Mouse (Mus musculus): ENCODE measurements around the gene Dlgap1. TPM values are rescaled to one million over a fixed set of nuclear protein-coding genes. Genes with fewer than 3 reads are reported as not detected.
A peak's percentile ranks its signal among the peaks of the same experiment; 100 is the strongest.
"Not testable (repeated sequence)": the region's sequence is repeated elsewhere in the genome, so short reads cannot be mapped to it uniquely, and the experiment has no call there.

The Dlgap1 gene
- polyA plus RNA-seq, 1 experiment from 2014 or later, result 0.50 TPM

DNA sequence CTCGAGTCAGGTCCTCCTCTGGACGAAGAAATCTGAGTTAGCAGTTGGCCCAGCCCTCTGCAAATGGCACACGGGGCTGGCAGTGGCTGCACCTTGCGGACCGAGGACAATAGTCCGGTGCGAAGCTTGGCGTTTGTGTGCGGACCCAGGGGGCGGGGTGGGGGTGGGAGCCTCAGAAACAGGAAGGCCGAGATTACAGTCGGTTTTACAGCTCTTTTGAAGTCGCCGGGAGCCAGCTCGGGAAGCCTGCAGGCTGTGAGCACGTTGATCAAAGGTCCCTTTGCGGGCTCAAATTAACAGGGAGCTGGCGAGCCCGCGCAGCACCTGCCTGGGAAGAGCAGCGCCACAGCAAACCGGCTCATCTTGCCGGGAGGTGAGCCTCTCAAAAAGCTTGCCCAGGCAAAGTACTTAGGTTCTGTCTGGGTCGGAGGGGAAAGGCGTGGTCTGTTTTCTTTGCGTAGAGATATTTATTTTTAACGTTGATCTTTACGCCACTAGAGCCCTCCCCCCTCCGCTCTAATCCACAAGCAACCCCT is 865.6 kb downstream of the Dlgap1 start:
- Histone ChIP-seq H3K9ac (peak overlapping the region; percentile 38), H3K4me2 (peak overlapping the region; percentile 85), H3K4me3 (peak overlapping the region; percentile 41), H3K4me1 (peaks cover 10% of the 10 kb centered on the region), H3K27me3 (no peaks in the 10 kb centered on the region), H3K36me3 (peaks cover 5% of the 10 kb centered on the region; the same call in 1 of the 2 replicates), H3K27ac (no peak overlapping the region), H3K9me3 (no peaks in the 10 kb centered on the region)
- peak; percentile 38; the same call in 1 of the 2 replicates for ATAC-seq (ENCODE audit: borderline replicate concordance, extremely low read depth, low FRiP score, low TSS enrichment)
- WGBS, result under 1% methylated on average over 29 of the region's 29 CpGs

DNA sequence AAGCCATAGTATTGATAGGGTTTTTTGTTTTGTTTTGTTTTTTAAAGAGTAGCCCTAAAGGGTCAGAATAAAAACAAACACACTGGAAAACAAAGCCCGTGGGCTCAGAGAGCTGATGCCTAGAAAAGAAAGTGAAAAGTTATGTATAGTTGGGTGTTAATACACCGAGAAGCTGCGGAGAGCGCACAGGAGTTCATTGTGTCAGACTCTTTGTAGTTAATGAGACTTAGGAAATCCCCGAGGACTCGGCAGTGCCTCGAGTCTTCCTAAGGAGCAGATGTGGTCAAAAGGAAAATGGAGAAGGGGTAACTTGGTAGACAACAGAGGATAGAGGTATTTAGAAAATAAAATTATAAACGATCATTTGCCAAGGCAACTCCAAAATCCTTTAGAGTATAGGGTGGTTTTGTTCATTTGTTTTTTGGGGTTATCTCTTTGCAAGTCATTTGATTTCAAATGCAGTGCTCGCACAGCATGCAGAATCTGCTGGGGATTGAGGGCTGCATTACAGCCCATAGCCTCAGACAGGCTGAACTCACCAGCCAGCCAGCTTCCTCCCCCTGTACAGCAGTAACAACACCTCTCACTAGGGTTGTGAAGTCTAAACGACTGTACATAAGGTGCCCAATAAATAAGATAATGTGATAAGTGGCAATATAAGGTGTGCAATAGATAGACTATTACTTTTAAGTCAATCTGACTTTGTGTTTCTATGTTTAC is 866.4 kb downstream of the Dlgap1 start:
- ATAC-seq (ENCODE audit: borderline replicate concordance, extremely low read depth, low FRiP score, low TSS enrichment), result no peak
- Histone ChIP-seq H3K9me3 (no peaks in the 10 kb centered on the region), H3K4me3 (peak overlapping the region; percentile 41), H3K27me3 (no peaks in the 10 kb centered on the region), H3K36me3 (peaks cover 12% of the 10 kb centered on the region; the same call in 1 of the 2 replicates), H3K4me2 (peak overlapping the region; percentile 85), H3K4me1 (peaks cover 10% of the 10 kb centered on the region), H3K9ac (no peak overlapping the region; the same call in 1 of the 2 replicates), H3K27ac (no peak overlapping the region)
- 9% methylated on average over 10 of the region's 10 CpGs for WGBS

DNA sequence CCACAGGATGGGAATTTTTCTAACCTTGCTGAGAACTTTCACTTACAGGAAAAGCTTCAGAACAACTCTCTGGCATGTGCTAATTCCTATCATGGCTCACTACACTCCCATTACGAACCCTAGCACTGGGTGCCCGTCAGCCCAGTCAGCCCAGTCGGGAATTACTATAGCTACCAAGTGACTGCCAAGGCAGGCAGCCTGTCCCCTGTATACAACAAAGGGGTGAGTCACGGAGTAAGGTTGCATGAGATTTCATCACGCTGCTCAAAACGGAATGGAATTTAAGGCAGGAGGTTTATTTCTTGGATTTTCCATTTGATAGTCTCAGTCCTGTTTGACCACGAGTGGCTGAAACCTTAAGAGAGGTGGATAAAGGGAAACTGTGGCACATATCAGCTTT is 867.9 kb downstream of the Dlgap1 start:
- ATAC-seq (ENCODE audit: borderline replicate concordance, extremely low read depth, low FRiP score, low TSS enrichment), result no peak
- H3K27ac ChIP-seq, result no peak overlapping the region
- 68% methylated on average over 7 of the region's 7 CpGs for WGBS

DNA sequence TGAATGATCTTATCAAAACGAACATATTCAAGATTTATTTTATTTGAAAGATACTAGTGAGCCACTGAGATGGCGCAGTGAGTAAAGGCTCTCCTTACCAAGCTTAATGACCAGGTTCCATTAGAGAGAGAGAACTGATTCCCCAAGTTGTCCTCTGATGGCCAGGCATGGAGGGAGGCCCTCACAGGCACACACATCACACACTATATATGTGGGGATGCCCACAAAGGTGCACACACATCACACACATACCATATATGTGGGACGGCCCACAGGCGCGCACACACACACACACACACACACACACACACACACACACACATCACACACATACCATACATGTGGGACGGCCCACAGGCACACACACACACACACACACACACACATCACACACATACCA is 868.6 kb downstream of the Dlgap1 start:
- H3K9ac ChIP-seq; H3K4me1 ChIP-seq; H3K4me2 ChIP-seq; H3K27ac ChIP-seq; H3K9me3 ChIP-seq; H3K27me3 ChIP-seq; ATAC-seq (ENCODE audit: borderline replicate concordance, extremely low read depth, low FRiP score, low TSS enrichment); H3K4me3 ChIP-seq: not testable (repeated sequence)
- WGBS, result 88% methylated on average over 6 of the region's 6 CpGs
- peaks cover 21% of the 10 kb centered on the region; the same call in 1 of the 2 replicates for H3K36me3 ChIP-seq

More for the DNA sequence above, 867.9 kb downstream of the Dlgap1 start:
- no peaks in the 10 kb centered on the region for H3K27me3 ChIP-seq
- H3K36me3 ChIP-seq, result peaks cover 17% of the 10 kb centered on the region; the same call in 1 of the 2 replicates
- H3K9me3 ChIP-seq, result no peaks in the 10 kb centered on the region
- H3K9ac ChIP-seq, result no peak overlapping the region
- H3K4me1 ChIP-seq, result peaks cover 10% of the 10 kb centered on the region
- H3K4me3 ChIP-seq, result no peak overlapping the region
- no peak overlapping the region for H3K4me2 ChIP-seq

DNA sequence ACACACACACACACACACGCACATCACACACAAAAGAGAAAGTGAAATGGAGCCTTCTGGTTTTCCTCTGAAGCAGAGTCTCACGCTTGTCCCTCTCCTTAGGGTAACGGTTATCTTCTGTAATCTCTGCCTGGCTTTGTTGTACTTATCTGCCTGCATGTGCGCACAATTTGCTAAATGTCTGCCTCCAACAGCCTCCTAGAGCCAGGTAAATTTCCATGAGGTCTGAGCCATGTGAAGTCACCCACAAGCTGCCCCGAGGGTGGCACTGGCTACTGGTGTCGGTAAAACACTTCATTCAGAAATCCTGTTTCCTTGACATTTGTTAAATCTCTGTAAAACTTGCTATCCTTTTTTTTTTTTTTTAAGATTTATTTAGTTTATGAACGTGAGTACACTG is 869.2 kb downstream of the Dlgap1 start:
- Histone ChIP-seq H3K9ac (no peak overlapping the region), H3K4me3 (no peak overlapping the region), H3K36me3 (peaks cover 26% of the 10 kb centered on the region), H3K4me1 (peaks cover 10% of the 10 kb centered on the region), H3K4me2 (no peak overlapping the region), H3K9me3 (no peaks in the 10 kb centered on the region), H3K27me3 (no peaks in the 10 kb centered on the region), H3K27ac (no peak overlapping the region)
- ATAC-seq (ENCODE audit: borderline replicate concordance, extremely low read depth, low FRiP score, low TSS enrichment), result no peak
- 81% methylated on average over 7 of the region's 7 CpGs for WGBS

DNA sequence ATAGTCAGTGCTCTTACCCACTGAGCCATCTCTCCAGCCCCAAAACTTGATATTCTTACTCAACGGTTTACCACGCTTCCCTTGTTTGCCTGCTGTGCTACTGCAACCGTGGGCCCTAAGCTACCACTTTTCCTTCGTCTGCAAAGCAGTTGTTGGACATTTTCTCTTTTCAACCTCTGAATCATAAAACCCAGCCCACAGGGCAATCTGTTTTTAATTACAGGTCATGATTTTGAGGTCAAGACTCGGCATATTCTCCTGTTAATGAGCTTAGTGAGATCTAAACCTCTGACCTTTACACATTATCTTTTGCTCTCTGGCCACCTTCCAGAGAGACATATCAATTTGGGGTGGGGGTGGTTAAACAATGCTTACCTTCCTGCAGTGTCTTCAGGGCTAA is 869.7 kb downstream of the Dlgap1 start:
- Histone ChIP-seq H3K4me1 (peaks cover 11% of the 10 kb centered on the region), H3K9ac (no peak overlapping the region), H3K4me2 (no peak overlapping the region), H3K27me3 (no peaks in the 10 kb centered on the region), H3K9me3 (no peaks in the 10 kb centered on the region), H3K27ac (no peak overlapping the region), H3K4me3 (no peak overlapping the region), H3K36me3 (peaks cover 31% of the 10 kb centered on the region)
- no peak for ATAC-seq (ENCODE audit: borderline replicate concordance, extremely low read depth, low FRiP score, low TSS enrichment)
- WGBS, result 69% methylated on average over 5 of the region's 5 CpGs

DNA sequence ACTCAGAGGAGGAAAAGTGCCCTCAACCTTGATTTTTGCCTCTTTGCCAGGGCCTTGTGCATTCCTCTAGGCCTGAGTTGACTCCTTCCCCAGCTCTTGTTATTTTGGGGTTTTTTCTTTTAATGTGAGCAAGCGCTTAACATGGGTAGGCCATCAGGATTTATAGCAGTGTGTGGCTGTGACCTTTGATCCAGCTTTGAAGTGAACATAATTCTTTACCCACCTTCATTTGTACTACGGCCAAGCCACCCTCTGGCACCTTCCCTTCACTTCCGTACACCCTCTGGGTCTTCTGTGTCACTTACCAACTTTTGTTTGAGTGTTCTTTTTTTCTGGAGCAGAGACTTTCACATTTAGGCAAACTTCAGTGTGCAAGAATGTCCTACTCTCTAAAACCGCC is 874.4 kb downstream of the Dlgap1 start:
- no peak overlapping the region for H3K4me2 ChIP-seq
- peaks cover 40% of the 10 kb centered on the region for H3K4me1 ChIP-seq
- H3K4me3 ChIP-seq, result no peak overlapping the region
- H3K36me3 ChIP-seq, result peaks cover 49% of the 10 kb centered on the region
- no peak overlapping the region for H3K9ac ChIP-seq
- 84% methylated on average over 4 of the region's 4 CpGs for WGBS
- ATAC-seq (ENCODE audit: borderline replicate concordance, extremely low read depth, low FRiP score, low TSS enrichment), result no peak
- H3K27ac ChIP-seq, result no peak overlapping the region
- no peaks in the 10 kb centered on the region for H3K27me3 ChIP-seq
- no peaks in the 10 kb centered on the region for H3K9me3 ChIP-seq

DNA sequence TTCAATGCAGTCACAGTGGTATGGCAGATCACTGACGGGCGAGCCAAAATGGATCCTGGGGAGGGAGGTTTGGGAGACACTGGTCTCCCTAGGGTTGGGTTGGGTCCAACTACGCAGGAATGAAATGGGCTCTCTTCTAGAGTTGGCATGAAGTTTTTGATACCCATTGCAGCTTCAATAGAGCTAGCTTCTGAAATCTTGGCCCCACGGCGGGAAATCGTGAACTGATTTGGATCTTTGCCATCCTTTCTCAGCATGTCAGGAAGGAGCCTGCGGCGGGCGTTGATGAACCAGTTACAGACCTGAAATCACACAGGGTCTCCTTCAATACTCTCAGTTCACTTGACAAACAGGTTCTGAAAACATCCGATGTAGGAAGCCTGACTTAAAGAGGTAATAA is 876.1 kb downstream of the Dlgap1 start:
- no peak for ATAC-seq (ENCODE audit: borderline replicate concordance, extremely low read depth, low FRiP score, low TSS enrichment)
- no peak overlapping the region for H3K4me3 ChIP-seq
- peaks cover 40% of the 10 kb centered on the region for H3K36me3 ChIP-seq
- peak overlapping the region; percentile 59 for H3K27ac ChIP-seq
- no peak overlapping the region for H3K9ac ChIP-seq
- H3K9me3 ChIP-seq, result no peaks in the 10 kb centered on the region
- H3K4me2 ChIP-seq, result no peak overlapping the region
- peaks cover 40% of the 10 kb centered on the region for H3K4me1 ChIP-seq
- H3K27me3 ChIP-seq, result no peaks in the 10 kb centered on the region
- 39% methylated on average over 10 of the region's 10 CpGs for WGBS

DNA sequence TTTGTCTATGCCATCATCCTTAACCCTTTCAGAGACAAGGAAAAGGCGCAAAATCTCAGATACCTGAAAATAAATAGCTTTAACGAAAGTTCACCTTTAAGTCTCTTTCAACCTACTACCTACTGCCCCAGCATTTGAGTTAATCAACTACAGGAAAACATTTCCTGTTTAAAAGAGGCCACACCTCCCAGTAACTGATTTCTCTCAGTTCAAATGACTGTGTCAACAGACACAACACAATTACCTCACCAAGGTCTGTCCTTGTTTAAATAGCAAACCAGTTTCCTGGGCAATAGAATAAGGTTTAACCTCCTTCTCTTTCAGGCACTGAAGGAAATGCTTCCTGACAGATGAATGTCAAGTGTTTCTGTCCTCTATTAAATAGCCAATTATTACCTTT is 876.7 kb downstream of the Dlgap1 start:
- H3K4me1 ChIP-seq, result peaks cover 40% of the 10 kb centered on the region

DNA sequence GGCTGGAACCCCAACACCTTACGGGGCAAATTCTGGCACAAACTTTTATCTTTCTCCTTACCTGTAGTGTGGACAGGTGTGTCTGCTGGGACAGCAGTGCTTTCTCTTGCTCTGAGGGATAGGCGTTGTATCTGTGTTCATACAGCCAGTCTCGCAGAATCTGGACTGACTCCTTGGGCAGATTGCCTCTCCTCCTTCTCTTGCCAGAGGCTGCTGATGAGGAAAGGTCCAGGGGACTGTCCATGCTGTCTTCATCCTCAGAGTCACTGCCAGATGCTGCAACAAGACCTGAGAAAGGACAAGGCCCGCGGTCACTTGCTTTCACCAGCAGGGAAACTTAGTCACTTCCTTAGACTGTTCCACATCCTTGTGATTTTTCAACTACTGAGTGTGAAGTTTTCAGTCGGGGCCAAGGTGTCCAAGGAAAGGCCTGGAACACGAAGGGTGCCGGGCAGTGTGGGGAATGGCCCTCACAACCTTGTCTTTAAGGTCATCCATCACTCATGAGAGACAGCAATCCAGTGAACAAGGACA is 877.3 kb downstream of the Dlgap1 start:
- Histone ChIP-seq H3K9ac (no peak overlapping the region), H3K4me2 (peak overlapping the region; percentile 1; the same call in 1 of the 2 replicates)

More for the DNA sequence above, 876.7 kb downstream of the Dlgap1 start:
- Histone ChIP-seq H3K27me3 (no peaks in the 10 kb centered on the region), H3K4me2 (0 out of 2 replicates have a peak overlapping the region, but pooled peaks have one; percentile 1), H3K4me3 (no peak overlapping the region), H3K9ac (no peak overlapping the region), H3K9me3 (no peaks in the 10 kb centered on the region), H3K36me3 (peaks cover 34% of the 10 kb centered on the region), H3K27ac (peak overlapping the region; percentile 59)
- no peak for ATAC-seq (ENCODE audit: borderline replicate concordance, extremely low read depth, low FRiP score, low TSS enrichment)
- WGBS, result 47% methylated on average over 2 of the region's 2 CpGs

DNA sequence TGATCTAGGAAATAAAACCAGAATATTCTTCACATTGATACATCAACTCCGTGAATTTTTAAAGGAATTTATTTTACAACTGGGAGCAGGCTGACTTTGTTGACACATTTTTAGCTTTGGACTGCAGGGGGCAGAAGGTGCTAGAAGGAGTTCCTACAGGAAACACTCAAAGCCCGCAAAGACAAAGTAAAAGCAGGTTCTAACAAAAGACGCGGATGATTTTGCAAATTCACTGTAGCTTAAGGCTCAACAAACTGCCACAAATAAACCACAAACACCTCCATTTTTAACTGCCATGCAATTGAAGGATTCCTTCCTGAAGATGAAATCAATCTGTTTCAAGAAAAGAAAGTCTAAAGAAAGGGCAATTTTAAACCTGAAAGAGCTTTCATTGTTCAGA is 878.2 kb downstream of the Dlgap1 start:
- Histone ChIP-seq H3K4me2 (peak overlapping the region; percentile 94), H3K9me3 (no peaks in the 10 kb centered on the region), H3K4me3 (no peak overlapping the region), H3K27ac (no peak overlapping the region), H3K27me3 (no peaks in the 10 kb centered on the region), H3K36me3 (peaks cover 30% of the 10 kb centered on the region), H3K9ac (peak overlapping the region; percentile 11; the same call in 1 of the 2 replicates), H3K4me1 (peaks cover 40% of the 10 kb centered on the region)
- WGBS, result under 1% methylated on average over 4 of the region's 4 CpGs
- no peak for ATAC-seq (ENCODE audit: borderline replicate concordance, extremely low read depth, low FRiP score, low TSS enrichment)

More for the DNA sequence above, 877.3 kb downstream of the Dlgap1 start:
- H3K9me3 ChIP-seq, result no peaks in the 10 kb centered on the region
- H3K27ac ChIP-seq, result peak overlapping the region; percentile 59
- H3K27me3 ChIP-seq, result no peaks in the 10 kb centered on the region
- ATAC-seq (ENCODE audit: borderline replicate concordance, extremely low read depth, low FRiP score, low TSS enrichment), result no peak
- WGBS, result 45% methylated on average over 8 of the region's 8 CpGs
- H3K36me3 ChIP-seq, result peaks cover 33% of the 10 kb centered on the region
- H3K4me1 ChIP-seq, result peaks cover 40% of the 10 kb centered on the region
- no peak overlapping the region for H3K4me3 ChIP-seq

Measured in lung, embryonic 15.5 days (tissue).